Mouse (Mus musculus) limb, embryonic 14.5 days (tissue): ENCODE data around the gene Srsf5. TPM values are rescaled to one million over a fixed set of nuclear protein-coding genes. Genes with fewer than 3 reads are reported as not detected.

Source experiments
- ATAC-seq: fragments of 200-750 bp; cut with Nextera tagmentation; 2 replicates; pipeline ENCODE4 v1.8.0; 2017; ENCODE audit warnings: low read depth, moderate number of reproducible peaks, moderate TSS enrichment; ENCODE audit not compliant: low FRiP score
- DNase-seq: peaks from one replicate; pipeline ENCODE4 v3.0.0-alpha.2; 2015; ENCODE audit warnings: low spot score
- H3K27ac ChIP-seq: fragments of 300-500 bp; sonication (generic); replicated peaks from 2 replicates; pipeline ENCODE4 v1.5.1; 2014; ENCODE audit warnings: low read depth, mild to moderate bottlenecking, low read length, moderate library complexity, mixed read lengths
- H3K27me3 ChIP-seq: fragments of 300-500 bp; sonication (generic); 2 replicates; pipeline ENCODE4 v1.6.1; 2014; ENCODE audit warnings: low read length, mixed read lengths; ENCODE audit not compliant: control insufficient read depth, insufficient read depth
- H3K36me3 ChIP-seq: fragments of 300-500 bp; sonication (generic); 2 replicates; pipeline ENCODE4 v1.6.1; 2014; ENCODE audit warnings: mild to moderate bottlenecking, low read length, moderate library complexity, mixed read lengths; ENCODE audit not compliant: control insufficient read depth, insufficient read depth
- H3K4me1 ChIP-seq: fragments of 300-500 bp; sonication (generic); 2 replicates; pipeline ENCODE4 v1.6.1; 2014; ENCODE audit warnings: antibody characterized with exemption, low read length, mixed read lengths; ENCODE audit not compliant: control insufficient read depth, insufficient read depth
- H3K4me2 ChIP-seq: fragments of 300-500 bp; sonication (generic); replicated peaks from 2 replicates; pipeline ENCODE4 v1.6.1; 2014; ENCODE audit warnings: low read depth, mild to moderate bottlenecking, low read length, moderate library complexity; ENCODE audit not compliant: severe bottlenecking
- H3K4me3 ChIP-seq: fragments of 300-500 bp; sonication (generic); replicated peaks from 2 replicates; pipeline ENCODE4 v1.5.1; 2014; ENCODE audit warnings: low read length
- H3K9ac ChIP-seq: fragments of 300-500 bp; sonication (generic); 2 replicates; pipeline ENCODE4 v1.6.1; 2014; ENCODE audit warnings: mild to moderate bottlenecking, low read depth, low read length, moderate library complexity; ENCODE audit not compliant: severe bottlenecking
- H3K9me3 ChIP-seq: fragments of 300-500 bp; sonication (generic); 2 replicates; pipeline ENCODE4 v1.6.1; 2016; ENCODE audit warnings: low read length; ENCODE audit not compliant: control insufficient read depth
- POLR2A ChIP-seq: fragments of 200-500 bp; IDR thresholded peaks from 2 replicates; pipeline ENCODE4 v1.8.0; 2012; ENCODE audit warnings: inconsistent platforms, mild to moderate bottlenecking, moderate library complexity, borderline replicate concordance; ENCODE audit not compliant: insufficient read depth, insufficient read length; ENCODE audit errors: extremely low read depth
- WGBS: fragments of 180-500 bp; shearing (Covaris S2); extraction: QIAGEN DNeasy Blood & Tissue Kit; methylation state at CpG from one replicate; pipeline ENCODE4 v1.1.7; 2014; 5-methylcytosine and 5-hydroxymethylcytosine counted together
- polyA plus RNA-seq, 2 experiments: library from polyadenylated mRNA; depleted of rRNA in 1 of 2; stranded (reverse) in 1 of 2; unstranded in 1 of 2; fragments of >200 nt; fragmentation: Nextera tagmentation in 1 of 2; extraction: Ambion mirVana in 1 of 2; gene quantifications; 2 replicates each; pipeline versions ENCODE4 v1.2.1 to v1.2.3; 2012 to 2014

Gene Srsf5
- polyA plus RNA-seq, 2 experiments: 392 to 906 TPM

DNA sequence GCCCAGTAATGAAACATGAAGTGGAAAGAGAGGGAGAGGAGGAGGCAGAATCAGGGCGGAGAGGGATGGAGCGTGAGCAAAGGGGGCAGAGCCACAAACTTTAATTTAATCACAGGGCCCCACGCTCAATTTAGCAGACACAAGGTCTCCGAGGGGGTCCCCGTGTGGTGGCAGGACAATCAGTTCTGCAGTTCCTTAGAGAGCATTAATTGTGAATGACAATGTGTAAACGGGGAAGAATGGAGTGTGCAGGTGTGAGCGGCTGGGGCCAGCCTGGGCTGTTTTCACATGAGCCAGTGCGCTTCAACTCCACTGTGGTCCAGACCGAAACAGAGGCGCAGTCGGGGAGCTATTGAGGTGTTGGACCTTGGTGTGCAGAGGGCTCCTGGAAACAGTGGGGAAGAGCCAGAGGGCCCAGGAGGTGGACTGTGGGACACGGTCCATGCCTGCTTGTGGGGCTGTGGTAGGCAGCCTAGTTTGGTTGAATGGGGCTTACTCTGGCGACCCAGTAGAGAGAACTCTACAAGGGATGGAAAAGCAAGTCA is 45.7 kb downstream of the Srsf5 start:
- Histone ChIP-seq H3K27me3 (no peaks in the 10 kb centered on the region), H3K36me3 (no peaks in the 10 kb centered on the region), H3K27ac (no peak overlapping the region), H3K4me3 (no peak overlapping the region), H3K9ac (no peak overlapping the region), H3K4me1 (no peaks in the 10 kb centered on the region), H3K4me2 (no peak overlapping the region), H3K9me3 (no peaks in the 10 kb centered on the region)
- DNase-seq (no peak), ATAC-seq (no peak)
- no peak for TF ChIP-seq POLR2A
- 84% methylated on average over 13 of the region's 13 CpGs for WGBS

DNA sequence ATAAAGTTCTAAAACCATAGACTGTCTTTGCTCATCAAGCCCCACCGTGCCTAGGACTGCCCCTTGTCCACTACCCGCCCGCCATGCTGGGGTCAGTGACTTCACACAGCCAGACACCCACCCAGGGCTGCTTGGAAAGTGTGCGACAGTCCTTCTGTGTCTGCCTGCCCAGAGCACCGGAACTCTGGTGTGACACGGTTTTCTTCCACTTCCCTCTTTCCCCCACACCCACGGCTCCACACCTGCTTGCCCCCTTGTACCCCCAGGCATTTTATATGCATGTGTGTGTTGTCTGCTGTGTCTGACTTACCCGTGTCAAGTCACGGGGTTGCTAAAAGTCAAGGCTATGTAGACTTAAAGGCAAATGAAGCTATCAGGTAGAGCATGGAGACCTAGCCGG is 46.5 kb downstream of the Srsf5 start:
- Histone ChIP-seq H3K9ac (no peak overlapping the region), H3K4me1 (no peaks in the 10 kb centered on the region), H3K9me3 (no peaks in the 10 kb centered on the region), H3K27me3 (no peaks in the 10 kb centered on the region), H3K4me2 (no peak overlapping the region), H3K27ac (no peak overlapping the region), H3K4me3 (no peak overlapping the region), H3K36me3 (no peaks in the 10 kb centered on the region)
- no peak for DNase-seq
- 76% methylated on average over 10 of the region's 10 CpGs for WGBS
- no peak for TF ChIP-seq POLR2A
- ATAC-seq: no peak

DNA sequence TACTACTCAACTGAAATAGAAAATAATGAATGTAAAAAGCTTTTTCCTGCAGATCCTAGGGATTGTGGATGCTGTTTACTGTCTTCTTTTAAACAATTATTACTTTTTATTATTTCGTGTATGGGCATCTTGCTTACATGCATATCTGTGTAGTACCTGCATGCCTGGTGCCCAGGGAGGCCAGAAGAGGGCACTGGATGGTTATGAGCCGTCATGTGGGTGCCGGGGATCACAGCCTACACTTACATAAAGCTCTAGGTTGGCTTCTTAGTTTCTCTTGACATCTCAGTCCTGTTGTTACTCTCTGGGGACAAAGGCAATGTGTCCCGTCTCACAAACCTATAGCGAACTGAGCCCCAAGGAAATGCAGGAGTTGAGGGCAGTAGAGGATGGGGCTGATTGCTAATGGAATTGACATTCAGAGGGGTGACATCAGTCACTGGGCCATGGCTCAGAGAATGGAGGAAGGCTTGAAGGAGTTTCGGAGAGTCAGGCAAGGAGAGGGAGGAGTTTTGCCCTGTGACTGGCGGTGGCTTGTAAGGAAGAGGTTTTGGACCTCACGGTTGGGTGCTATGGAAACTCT is 47.3 kb downstream of the Srsf5 start:
- WGBS: 71% methylated on average over 8 of the region's 8 CpGs

DNA sequence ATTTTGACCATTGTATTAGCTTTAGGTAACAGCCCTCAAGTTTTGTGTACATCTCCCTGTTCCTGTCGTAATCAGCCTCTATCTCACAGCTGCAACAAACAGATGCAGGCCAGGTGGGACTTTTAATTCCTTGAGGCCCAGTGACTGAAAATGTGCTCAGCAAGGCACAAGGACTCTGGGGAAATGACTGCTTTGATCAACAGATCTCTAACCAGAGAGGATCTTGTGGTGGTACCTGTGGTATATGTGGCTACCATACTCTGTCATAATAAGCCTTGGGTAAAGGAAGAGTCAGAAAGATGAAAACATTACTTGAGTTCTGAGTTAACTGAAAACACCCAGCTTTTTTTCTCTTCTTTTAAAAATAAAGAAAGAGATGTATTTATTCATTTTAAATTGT is 48.5 kb downstream of the Srsf5 start:
- Histone ChIP-seq H3K4me2 (no peak overlapping the region), H3K27ac (no peak overlapping the region), H3K4me1 (no peaks in the 10 kb centered on the region), H3K36me3 (no peaks in the 10 kb centered on the region), H3K9me3 (no peaks in the 10 kb centered on the region), H3K27me3 (0 out of 2 replicates have a peak, but pooled peaks cover 4% of the 10 kb centered on the region), H3K4me3 (no peak overlapping the region), H3K9ac (no peak overlapping the region)
- 62% methylated on average over 1 of the region's 1 CpGs for WGBS
- ATAC-seq (no peak), DNase-seq (no peak)
- TF ChIP-seq POLR2A: no peak

More for the DNA sequence above, 47.3 kb downstream of the Srsf5 start:
- no peak overlapping the region for H3K9ac ChIP-seq
- no peaks in the 10 kb centered on the region for H3K27me3 ChIP-seq
- H3K4me2 ChIP-seq: no peak overlapping the region
- no peaks in the 10 kb centered on the region for H3K9me3 ChIP-seq
- no peaks in the 10 kb centered on the region for H3K36me3 ChIP-seq
- no peaks in the 10 kb centered on the region for H3K4me1 ChIP-seq
- H3K27ac ChIP-seq: no peak overlapping the region
- ATAC-seq (no peak), DNase-seq (no peak)
- H3K4me3 ChIP-seq: no peak overlapping the region
- TF ChIP-seq POLR2A: no peak

DNA sequence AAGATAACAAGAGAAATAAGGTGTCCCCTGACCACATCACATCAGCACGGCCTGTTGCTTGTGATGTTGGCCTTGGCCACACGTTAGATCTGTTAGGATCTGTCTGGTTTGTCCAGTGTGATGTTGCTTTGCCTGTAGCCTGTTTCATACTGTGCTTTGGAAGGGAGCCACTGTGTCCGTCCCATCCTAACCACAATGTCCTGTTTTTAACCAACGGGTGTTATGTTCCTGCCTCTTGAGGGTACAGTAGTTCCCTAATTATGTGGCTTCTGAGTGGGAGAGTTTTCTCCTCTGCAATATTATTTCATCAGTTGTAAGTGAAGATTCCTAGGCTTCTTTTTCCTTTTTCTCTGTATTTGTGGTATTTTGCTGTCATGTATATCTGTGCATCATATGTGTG is 50.0 kb downstream of the Srsf5 start:
- DNase-seq (no peak), ATAC-seq (no peak)
- H3K4me2 ChIP-seq: no peak overlapping the region
- peaks cover 7% of the 10 kb centered on the region; the same call in 1 of the 2 replicates for H3K27me3 ChIP-seq
- H3K4me3 ChIP-seq: no peak overlapping the region
- no peak overlapping the region for H3K27ac ChIP-seq
- TF ChIP-seq POLR2A: no peak
- no peaks in the 10 kb centered on the region for H3K36me3 ChIP-seq
- WGBS: 93% methylated on average over 4 of the region's 4 CpGs
- no peaks in the 10 kb centered on the region for H3K9me3 ChIP-seq
- H3K4me1 ChIP-seq: no peaks in the 10 kb centered on the region
- no peak overlapping the region for H3K9ac ChIP-seq
